Mouse (Mus musculus): ENCODE measurements around the gene Cd109.

Cd109 gene

GRCm38 (mm10) chr9:78641386-78641785 lies 26.0 kb downstream of the Cd109 start:
- DNase-seq (ENCODE audit: low read depth, low spot score): no peak

GRCm38 (mm10) chr9:78646008-78646777 lies 30.8 kb downstream of the Cd109 start:
- DNase-seq (ENCODE audit: low read depth, low spot score): peak; percentile 22

- DNase-seq (ENCODE audit: low read depth, low spot score): no peak
These were observed 33.3 kb downstream of the Cd109 start for GRCm38 (mm10) chr9:78648641-78649040.

- no peak for DNase-seq (ENCODE audit: low read depth, low spot score)
These were observed 34.1 kb downstream of the Cd109 start for GRCm38 (mm10) chr9:78649398-78649797.

GRCm38 (mm10) chr9:78657564-78657963 lies 42.2 kb downstream of the Cd109 start:
- no peak for DNase-seq (ENCODE audit: low read depth, low spot score)

- no peak for DNase-seq (ENCODE audit: low read depth, low spot score)
These were observed 56.2 kb downstream of the Cd109 start for GRCm38 (mm10) chr9:78671446-78671985.

GRCm38 (mm10) chr9:78700691-78701090 lies 85.3 kb downstream of the Cd109 start:
- peak; percentile 29 for DNase-seq (ENCODE audit: low read depth, low spot score)

GRCm38 (mm10) chr9:78702509-78703239 lies 87.3 kb downstream of the Cd109 start:
- no peak for DNase-seq (ENCODE audit: low read depth, low spot score)

GRCm38 (mm10) chr9:78720888-78721798 lies 105.8 kb downstream of the Cd109 start:
- no peak for DNase-seq (ENCODE audit: low read depth, low spot score)

- no peak for DNase-seq (ENCODE audit: low read depth, low spot score)
These were observed 116.6 kb downstream of the Cd109 start for GRCm38 (mm10) chr9:78731931-78732330.

- DNase-seq (ENCODE audit: low read depth, low spot score): no peak
These were observed 120.2 kb downstream of the Cd109 start for GRCm38 (mm10) chr9:78735519-78735918.

- no peak for DNase-seq (ENCODE audit: low read depth, low spot score)
These were observed 126.7 kb downstream of the Cd109 start for GRCm38 (mm10) chr9:78742012-78742411.

- DNase-seq (ENCODE audit: low read depth, low spot score): no peak
These were observed 134.9 kb downstream of the Cd109 start for GRCm38 (mm10) chr9:78750246-78750645.
